Mouse (Mus musculus): ENCODE measurements around the gene 4921524J17Rik. TPM values are rescaled to one million over a fixed set of nuclear protein-coding genes. Genes with fewer than 3 reads are reported as not detected.

Gene 4921524J17Rik
- total RNA-seq, 2 experiments from 2014 or later, result 18.1 to 19.4 TPM

- DNase-seq, result no peak
Measured at GRCm38 (mm10) chr8:85441564-85441963, 8.9 kb upstream of the 4921524J17Rik start.

DNA sequence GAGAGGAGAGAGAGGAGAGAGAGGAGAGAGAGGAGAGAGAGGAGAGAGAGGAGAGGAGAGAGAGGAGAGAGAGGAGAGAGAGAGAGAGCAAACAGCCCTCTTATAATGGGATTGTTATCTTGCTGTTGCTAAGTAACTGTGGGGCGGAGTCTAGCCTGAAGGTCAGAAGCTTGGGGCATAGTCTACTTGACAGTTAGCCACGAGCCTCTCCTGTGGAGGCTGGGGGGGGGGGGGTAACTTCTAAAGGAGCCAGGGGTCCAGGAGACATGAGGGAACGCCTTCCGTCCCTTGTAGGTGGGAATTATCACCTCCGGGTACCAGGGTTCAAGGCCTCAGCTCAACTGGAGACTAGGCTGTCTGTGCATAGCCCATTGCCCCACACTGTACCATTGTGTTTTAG is 3.1 kb upstream of the 4921524J17Rik start:
- DNase-seq, result no peak

DNA sequence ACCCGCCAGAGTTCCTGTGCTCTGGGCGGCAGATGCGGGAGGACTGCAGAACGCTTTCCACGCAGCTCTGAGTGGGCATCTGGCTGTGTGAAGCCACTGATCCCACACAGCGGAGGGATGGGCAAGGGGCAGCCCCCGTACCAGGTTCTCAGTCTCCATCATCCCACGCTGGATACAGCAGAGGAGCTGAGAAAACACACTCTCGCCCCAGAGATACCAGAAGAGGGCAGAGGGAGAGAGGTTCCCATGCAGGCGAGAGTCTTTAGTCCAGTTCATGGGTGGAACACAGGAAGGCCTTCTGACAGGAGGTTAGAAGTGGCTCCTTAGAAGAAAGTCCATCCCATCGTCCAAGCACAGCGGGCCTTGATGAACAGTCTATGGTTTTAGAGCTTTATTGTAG is 2.2 kb upstream of the 4921524J17Rik start:
- DNase-seq, result no peak

DNA sequence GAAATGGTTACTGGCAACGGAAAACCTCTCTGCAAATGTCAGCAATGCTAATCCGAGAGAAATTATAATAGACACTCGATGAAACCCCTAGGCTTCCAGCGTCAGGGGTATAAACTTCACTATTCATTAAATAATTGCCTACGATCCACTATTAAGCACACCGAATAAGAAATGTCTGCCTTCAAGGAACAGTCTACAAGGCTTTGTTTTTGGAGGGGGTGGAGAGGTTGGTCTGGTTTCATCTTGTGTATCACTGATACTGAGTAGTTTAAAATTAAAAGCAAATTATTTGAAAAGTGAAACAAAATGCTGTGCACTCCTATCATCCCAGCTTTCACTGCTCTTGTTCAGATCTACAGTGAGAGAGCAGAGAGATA is 372 bp upstream of the 4921524J17Rik start:
- no peak for DNase-seq

- no peak for DNase-seq
Measured at GRCm38 (mm10) chr8:85431281-85432167, 1.1 kb downstream of the 4921524J17Rik start.

GRCm38 (mm10) chr8:85430801-85431200 is 1.8 kb downstream of the 4921524J17Rik start:
- peak; percentile 57 to 62 for DNase-seq

- peak; percentile 43 to 45 for DNase-seq
Measured at GRCm38 (mm10) chr8:85429219-85429618, 3.4 kb downstream of the 4921524J17Rik start.

DNA sequence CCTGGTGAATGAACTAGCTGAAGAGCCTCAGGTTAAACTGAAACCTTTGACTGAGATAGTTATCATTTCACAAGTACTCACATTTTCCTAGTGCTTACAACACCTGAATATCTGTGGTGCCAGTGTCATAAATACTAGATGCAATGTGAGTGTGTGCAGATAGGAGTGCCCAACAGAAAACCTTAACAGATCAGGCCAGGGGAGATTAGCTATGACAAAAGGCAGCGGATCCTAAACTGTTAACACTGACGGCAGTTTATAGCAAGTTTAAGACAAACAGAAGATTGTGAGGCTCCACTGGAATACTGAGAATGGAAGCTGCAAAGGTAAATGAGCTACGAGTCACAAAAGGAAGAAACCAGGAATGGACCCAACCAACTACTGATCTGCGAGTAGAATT is 5.6 kb downstream of the 4921524J17Rik start:
- DNase-seq, result no peak

DNA sequence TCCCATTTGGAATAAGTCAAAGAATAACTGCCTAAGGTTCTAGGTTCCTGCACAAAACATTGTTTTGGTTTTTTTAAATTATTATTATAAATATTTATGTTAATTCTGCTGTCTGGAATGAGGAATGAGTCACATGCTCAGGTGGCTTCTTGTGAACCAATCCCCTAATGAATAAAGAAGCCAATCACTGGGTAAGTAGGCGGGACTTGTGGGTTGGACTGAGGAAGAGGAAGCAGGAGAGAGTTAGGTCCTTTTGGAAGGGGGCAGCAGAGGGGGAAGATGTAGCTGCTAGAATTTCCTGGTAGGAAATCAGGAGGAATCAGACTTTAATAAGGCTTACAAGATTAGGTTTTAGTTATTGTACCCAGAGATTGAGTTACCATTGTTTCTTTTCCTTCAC is 11.3 kb downstream of the 4921524J17Rik start:
- no peak for DNase-seq

GRCm38 (mm10) chr8:85408526-85408925 is 24.1 kb downstream of the 4921524J17Rik start:
- no peak for DNase-seq

DNA sequence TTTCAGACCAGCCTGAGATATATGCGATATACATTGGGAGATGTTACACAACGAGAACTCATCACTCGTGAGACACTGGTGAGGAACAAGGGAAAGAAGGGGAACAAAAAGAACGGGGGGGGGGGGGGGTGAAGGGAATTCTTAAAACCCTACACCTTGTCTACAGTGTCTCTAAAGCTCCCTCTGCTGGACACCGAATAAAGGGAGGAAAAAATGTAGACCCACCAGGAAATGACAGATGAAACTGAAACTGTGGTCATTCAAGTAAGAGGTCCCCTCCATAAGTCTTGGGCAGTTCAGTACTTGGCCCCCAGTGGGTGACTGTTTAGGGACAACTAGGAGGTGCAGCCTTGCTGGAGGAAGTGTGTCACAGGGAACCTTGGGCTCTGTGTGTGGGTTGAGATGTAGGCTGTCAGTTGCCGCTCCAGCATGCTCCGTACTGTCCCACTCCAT is 24.6 kb downstream of the 4921524J17Rik start:
- DNase-seq, result peak; percentile 49 to 70

GRCm38 (mm10) chr8:85405961-85406360 is 26.7 kb downstream of the 4921524J17Rik start:
- no peak for DNase-seq

DNA sequence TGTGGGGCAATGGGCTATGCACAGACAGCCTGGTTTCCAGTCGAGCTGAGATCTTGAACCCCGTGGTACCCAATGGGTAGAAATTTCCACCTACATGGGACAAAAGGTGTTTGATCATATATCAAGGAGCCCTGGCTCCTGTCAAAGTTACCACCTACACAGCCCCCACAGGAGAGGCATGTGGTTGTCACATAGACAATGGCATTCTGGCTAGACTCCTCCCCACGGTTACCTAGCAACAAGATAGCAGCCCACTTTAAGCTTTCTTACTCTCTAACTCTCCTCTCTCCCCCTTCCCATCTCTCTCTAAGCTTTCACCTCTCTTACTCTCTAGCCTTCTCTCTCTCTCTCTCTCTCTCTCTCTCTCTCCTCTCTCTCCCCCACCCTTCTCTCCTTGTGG is 27.2 kb downstream of the 4921524J17Rik start:
- no peak for DNase-seq

DNA sequence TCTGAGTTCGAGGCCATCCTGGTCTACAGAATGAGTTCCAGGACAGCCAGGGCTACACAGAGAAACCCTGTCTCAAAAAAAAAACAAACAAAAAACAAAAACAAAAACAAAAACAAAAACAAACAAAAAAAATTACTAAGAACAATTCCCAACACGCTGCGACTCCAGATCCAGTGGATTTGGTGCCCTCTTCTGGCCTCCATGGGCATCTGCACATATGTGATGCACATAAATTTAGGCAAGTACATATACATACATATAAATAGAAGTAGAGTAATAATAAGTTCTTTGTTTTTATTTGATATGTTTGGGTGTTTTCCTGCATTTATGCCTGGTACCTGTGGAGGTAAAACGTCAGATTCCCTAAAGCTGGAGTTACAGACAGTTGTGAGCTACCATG is 34.1 kb downstream of the 4921524J17Rik start:
- no peak for DNase-seq

- DNase-seq, result peak; percentile 50 to 76
Measured at GRCm38 (mm10) chr8:85397508-85397907, 35.1 kb downstream of the 4921524J17Rik start.

- no peak for DNase-seq
Measured at GRCm38 (mm10) chr8:85396432-85397079, 36.1 kb downstream of the 4921524J17Rik start.

- DNase-seq, result no peak
Measured at GRCm38 (mm10) chr8:85395681-85396431, 36.8 kb downstream of the 4921524J17Rik start.

DNA sequence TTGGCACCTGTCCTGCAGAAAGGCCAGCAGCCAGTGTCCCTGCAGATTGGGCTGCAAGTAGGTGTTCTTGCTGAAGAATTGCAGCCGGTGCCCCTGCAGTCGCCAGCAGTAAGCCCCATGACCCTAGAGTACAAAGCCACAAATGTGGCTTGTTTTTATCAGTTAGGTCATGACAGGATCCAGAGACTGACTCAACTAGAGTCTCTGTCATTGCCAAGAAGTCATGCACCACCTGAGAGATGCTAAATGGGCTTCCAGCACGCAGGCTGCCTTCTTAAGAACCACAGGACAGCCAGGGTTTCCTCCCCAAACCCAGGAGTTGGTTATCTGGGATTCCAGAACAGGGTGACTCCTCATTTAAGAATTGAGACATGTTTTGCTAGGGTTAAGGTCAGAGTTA is 37.6 kb downstream of the 4921524J17Rik start:
- no peak for DNase-seq

DNA sequence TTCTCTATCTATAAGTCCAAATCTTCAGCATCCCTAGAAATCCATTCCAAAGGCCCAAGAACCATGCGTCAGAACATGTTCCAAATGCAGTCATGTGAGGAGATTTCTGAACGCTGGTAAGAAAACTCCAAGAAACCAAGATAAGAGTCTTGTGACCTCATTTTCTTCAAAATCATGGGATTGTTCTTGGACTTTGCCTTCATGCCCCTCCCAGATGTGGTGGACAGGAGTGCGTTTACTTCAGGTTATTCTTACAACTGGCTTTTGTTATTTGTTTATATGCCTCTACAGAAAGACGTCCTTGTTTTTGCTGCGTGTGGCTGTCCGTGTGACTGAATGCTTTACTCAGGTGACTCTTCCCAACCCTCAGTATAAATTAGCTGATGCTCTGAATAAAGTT is 39.4 kb downstream of the 4921524J17Rik start:
- DNase-seq, result no peak

GRCm38 (mm10) chr8:85391438-85391837 is 41.2 kb downstream of the 4921524J17Rik start:
- no peak for DNase-seq

DNA sequence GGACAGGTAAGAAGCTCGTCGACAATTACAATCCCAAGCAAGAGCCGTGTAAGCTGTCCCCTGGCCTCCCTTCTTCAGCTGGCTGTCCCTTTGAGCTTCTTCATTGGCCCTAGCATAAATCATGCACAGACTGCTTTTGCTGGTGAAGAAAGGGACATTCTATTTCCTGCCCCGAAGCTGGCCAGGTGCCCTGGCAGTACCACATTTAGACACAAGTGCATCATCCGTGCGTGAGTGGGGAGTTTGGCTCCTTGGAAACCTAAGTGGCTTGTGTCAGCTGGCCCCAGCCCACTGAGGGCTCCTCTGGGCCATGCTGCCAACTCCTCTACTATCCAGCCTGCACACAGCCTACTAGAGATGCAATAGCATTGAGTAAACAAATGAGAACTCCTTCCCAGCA is 46.4 kb downstream of the 4921524J17Rik start, which contains the start of gene Mylk3:
TSS of gene Mylk3 (minus strand) at position 141 of the 400 bp plus-strand sequence.
- peak; percentile 79 to 84 for DNase-seq

DNA sequence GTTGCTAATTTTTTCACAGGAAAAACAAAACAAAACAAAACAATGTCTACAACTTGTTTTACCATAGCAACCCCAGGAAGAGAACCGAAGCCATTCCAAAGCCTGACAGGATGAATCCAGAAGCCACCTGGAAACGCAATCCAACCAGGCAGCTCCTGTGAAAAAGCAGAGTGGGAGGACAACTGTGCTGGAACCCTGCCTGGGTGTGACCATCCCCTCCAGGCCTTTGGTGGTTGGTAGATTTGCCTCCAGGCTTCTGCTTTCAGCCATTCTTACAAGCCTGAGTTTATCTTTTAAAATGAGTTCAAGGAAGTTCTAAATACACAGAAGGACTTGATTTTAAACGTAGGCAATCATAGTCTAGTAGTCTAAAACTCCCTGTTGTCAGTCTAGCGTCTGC is 50.7 kb downstream of the 4921524J17Rik start:
- no peak for DNase-seq

- peak; percentile 82 to 92 for DNase-seq
Measured at GRCm38 (mm10) chr8:85380824-85381209, 51.8 kb downstream of the 4921524J17Rik start.
